Mouse (Mus musculus): ENCODE data around the gene Nfe2l2.

GRCm38 (mm10) chr2:75705162-75705752 is 816 bp upstream of the Nfe2l2 start:
- no peak for TF ChIP-seq POLR2A (IDR thresholded peaks at IDR 0.05; ENCODE audit: borderline replicate concordance, extremely low read depth, low read depth, low read length)
- no peak for TF ChIP-seq CTCF (IDR thresholded peaks at IDR 0.05; ENCODE audit: insufficient read depth, low read length)

Data from lung, adult 2 months (tissue).